Mouse (Mus musculus) liver, postnatal 0 days (tissue): ENCODE results near the gene Irf3.

Experiments
- CTCF ChIP-seq: sonication (generic); IDR thresholded peaks from 2 replicates; pipeline ENCODE4 v1.5.1; 2016; ENCODE audit warnings: antibody characterized with exemption, low read depth
- EP300 ChIP-seq: IDR thresholded peaks from 2 replicates; pipeline ENCODE4 v1.6.1; 2016; ENCODE audit warnings: antibody characterized with exemption, low read depth, mild to moderate bottlenecking

- no peak for TF ChIP-seq EP300
- TF ChIP-seq CTCF = no peak
Measured at GRCm38 (mm10) chr7:45020225-45020624, 22.8 kb downstream of the Irf3 start.
